Mouse (Mus musculus) small intestine, adult 2 months (tissue): Measurements from ENCODE around the gene Ddx55.

Experiments
- CTCF ChIP-seq: fragments of 200-500 bp; IDR thresholded peaks from 2 replicates; pipeline ENCODE4 v1.5.1; 2012; ENCODE audit warnings: low read depth, mild to moderate bottlenecking, control low read depth, inconsistent platforms, low read length, moderate library complexity, mixed read lengths; ENCODE audit not compliant: insufficient replicate concordance, insufficient read length; ENCODE audit errors: extremely low read depth
- POLR2A ChIP-seq: fragments of 200-500 bp; IDR thresholded peaks from 2 replicates; pipeline ENCODE4 v1.6.1; 2012; ENCODE audit warnings: low read depth, mild to moderate bottlenecking, control low read depth, inconsistent platforms, low read length, moderate library complexity

GRCm38 (mm10) chr5:124602349-124602748 lies 49.7 kb downstream of the Ddx55 start:
- TF ChIP-seq CTCF, result peak; percentile 50; the same call in 1 of the 2 replicates
- no peak for TF ChIP-seq POLR2A
